Mouse (Mus musculus) ovary, postnatal 36 days (tissue): ENCODE data around the gene Cacng8.

Source experiments
- DNase-seq: peaks from one replicate; pipeline ENCODE4 v3.0.0; 2022; ENCODE audit warnings: low spot score, mixed read lengths

Cacng8 gene

DNA sequence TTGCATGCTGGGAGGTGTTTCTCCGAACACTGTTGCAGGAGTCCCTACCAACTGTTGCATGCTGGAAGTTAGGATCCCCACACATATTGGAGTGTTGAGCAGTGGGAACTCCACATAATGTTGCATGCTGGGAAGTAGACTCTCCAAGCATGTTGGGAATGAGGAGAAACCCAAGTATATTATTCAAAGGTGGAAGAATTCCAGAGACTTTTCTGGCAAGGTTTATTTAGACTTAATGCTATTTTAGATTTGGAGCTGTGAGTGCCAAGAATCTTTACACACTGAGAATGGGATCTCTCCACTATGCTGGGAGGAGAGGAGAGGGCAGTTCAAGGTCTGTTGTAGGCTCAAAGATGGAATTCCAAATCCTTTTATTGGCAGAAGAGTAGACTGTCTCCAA is 41.6 kb downstream of the Cacng8 start:
- no peak for DNase-seq

DNA sequence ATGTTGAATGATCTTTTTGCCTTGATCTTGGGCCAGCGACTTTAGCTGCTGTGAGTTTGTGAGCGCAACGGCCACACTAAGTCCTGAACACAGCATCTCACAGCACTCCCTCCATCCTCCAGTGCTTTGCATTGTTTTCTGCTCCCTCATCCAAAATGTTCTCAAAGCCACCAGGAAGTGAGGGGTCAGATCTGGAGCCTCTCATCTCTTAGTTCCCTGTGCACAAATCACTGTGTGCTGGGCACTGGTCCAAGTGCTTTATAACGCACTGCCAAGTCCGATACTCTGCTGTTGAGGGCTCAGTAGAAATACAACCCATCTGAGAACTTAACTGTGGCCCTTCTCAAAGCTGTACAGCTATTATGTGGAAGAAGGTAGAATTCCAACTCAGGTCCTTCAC is 47.5 kb downstream of the Cacng8 start:
- no peak for DNase-seq

DNA sequence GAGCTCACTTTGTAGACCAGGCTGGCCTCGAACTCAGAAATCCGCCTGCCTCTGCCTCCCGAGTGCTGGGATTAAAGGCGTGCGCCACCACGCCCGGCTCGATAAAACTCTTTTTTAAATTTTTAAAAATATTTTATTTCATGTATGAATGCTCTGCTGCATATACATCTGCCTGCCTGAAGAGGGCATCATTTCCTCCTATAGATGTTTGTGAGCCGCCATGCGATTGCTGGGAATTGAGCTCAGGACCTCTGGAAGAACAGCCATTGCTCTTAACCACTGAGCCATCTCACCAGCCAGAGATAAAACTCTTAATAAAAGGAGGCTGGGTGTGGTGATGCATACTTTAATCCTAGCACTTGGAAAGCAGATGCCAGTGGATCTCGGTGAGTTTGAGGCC is 49.5 kb downstream of the Cacng8 start:
- DNase-seq = no peak

DNA sequence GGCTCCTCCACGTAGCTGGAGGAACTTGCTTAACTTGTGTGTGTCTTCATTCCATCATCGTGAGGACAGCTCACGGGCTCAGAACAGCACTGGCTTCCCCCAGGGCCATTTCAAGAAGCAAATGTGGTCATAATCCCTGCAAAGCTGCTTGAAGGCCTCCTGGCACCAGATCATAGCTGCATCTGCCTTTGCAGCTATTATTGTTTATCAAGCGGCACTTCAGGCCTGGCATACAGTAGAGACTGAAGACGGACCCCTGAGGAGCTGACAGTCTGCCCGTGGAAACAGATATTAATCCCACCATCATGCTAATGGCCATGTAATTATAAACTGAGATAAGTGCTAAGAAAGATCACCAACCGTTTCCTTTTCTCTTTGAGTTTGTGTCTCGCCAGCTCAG is 50.0 kb downstream of the Cacng8 start:
- no peak for DNase-seq

DNA sequence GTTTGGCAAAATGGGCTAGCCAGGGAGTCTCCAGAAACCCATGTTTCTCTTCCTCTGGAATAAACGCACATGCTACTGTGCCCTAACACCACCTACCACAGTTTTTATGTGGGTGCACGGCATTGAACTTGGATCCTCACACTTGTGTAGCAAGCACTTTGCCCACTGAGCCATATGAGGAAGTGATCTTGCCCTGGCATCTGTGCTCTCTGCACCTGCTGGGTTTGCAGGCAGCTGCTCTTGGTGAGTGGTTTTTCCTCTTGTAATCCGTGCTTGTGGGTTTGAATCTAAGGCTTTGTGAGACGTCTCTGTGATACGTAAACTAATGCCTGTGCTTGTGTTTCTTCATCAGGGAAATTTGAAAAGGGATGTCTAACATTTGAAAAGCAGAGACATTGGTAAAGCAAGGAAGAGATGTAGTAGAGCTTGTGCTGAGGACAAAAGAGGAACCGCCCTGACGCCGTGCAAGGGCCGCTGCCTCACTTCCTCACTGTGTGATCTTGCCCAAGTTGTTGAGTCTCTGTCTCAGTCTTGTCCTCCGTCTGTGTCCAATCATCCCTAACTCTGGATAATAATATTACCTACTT is 52.1 kb downstream of the Cacng8 start:
- no peak for DNase-seq

GRCm38 (mm10) chr7:3444678-3445077 is 54.2 kb downstream of the Cacng8 start:
- no peak for DNase-seq

GRCm38 (mm10) chr7:3446584-3446983 is 56.1 kb downstream of the Cacng8 start:
- DNase-seq = no peak

DNA sequence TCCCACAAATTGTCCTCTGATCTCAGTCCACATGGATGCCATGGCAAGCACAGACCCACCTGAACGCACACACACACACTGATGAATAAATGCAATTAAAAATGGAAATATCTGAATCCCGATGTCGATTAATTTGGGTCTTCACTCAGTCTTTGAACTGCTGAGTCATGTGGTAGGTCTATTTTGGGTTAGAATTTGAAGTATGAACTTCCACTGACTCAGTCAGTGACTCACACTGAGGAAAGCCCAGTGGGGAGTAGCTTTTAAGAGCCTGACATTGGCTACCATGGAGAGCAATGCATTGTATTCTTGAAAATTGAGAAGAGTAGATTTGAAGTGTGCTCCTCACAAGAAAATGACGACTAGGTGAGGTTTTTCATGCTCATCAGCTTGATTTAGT is 56.5 kb downstream of the Cacng8 start:
- DNase-seq = no peak

- DNase-seq = peak; percentile 75
Observed at GRCm38 (mm10) chr7:3448737-3449454, 58.4 kb downstream of the Cacng8 start.

DNA sequence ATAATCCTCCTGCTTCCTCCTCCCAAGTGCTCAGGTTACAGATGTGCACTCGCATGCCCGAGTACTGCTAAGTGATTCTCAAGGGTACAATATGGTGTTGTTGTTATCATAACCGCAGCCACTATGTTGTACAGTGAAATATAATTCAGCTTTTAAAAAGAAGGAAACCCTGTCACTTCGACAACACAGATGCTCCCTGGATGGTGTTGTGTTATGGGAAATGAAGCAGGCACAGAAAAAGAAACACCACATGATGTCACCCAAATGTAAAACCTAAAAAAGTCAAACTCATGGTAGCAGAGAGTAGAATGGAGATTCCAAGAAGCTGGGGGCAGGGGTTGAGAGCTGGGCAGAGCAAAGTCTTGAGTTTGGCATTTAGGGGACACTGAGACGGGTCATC is 60.2 kb downstream of the Cacng8 start:
- no peak for DNase-seq

GRCm38 (mm10) chr7:3451161-3451560 is 60.7 kb downstream of the Cacng8 start:
- DNase-seq = no peak

- no peak for DNase-seq
Observed at GRCm38 (mm10) chr7:3452821-3453485, 62.5 kb downstream of the Cacng8 start.

- no peak for DNase-seq
Observed at GRCm38 (mm10) chr7:3453486-3454183, 63.2 kb downstream of the Cacng8 start.

DNA sequence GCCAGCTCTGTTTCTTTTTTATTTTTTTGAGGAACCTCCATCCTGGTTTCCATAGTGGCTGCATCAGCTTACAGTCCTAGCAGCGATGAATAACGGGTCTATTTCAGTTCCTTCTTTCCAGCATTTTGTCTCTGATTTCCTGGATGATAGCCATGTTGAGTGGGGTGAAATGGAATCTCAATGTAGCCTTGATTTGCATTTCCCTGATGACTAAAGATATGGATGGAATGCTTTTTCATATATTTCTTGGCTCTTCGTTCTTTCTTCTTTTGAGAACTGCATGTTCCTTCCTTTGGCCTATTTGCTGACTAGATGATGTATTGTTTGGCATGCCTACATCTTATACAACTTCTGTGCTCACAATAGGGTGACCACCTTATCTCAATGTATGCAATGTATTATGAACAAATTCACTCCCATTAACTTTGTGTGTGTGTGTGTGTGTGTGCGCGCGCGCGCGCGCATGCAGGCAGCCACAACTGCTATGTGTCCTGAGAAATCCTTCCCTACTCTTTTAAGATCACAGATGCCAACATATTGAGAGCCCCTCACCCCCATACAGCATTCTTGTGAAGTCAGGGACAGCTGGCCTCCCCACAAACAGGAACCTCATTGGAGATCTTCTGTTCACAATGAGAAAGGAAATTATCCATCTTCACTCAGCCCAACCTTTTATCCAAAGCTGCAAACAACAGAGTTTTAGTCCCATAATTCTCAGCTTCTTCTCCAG is 66.8 kb downstream of the Cacng8 start:
- no peak for DNase-seq

- no peak for DNase-seq
Observed at GRCm38 (mm10) chr7:3457841-3458217, 67.3 kb downstream of the Cacng8 start.

DNA sequence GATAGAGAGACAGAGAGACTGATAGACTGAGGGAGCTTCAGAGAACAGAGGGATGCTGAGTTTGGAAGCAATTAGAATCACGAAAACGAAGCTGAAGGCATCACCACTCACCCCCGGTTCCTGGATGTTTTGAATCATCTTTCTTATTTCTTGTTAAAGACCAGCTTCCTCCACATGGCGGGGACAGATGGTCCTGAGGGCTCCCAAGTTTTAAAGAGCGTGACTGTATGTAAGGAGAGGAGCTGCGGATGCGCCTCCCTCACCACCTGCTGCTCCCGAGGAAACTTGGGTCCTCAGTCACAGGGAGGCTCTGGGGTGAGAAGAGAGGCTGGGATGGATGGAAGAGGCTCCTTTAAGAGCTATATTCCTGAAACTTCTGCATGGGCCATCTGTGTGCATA is 69.8 kb downstream of the Cacng8 start:
- no peak for DNase-seq

- no peak for DNase-seq
Observed at GRCm38 (mm10) chr7:3463306-3463705, 72.8 kb downstream of the Cacng8 start.
